Mouse (Mus musculus): ENCODE results near the gene Mfsd6. TPM values are rescaled to one million over a fixed set of nuclear protein-coding genes. Genes with fewer than 3 reads are reported as not detected.
A peak's percentile ranks its signal among the peaks of the same experiment; 100 is the strongest.
"Not testable (repeated sequence)": the region's sequence is repeated elsewhere in the genome, so short reads cannot be mapped to it uniquely, and the experiment has no call there.

Mfsd6 gene
- polyA plus RNA-seq, 1 experiment from 2014 or later, result 0.73 TPM

DNA sequence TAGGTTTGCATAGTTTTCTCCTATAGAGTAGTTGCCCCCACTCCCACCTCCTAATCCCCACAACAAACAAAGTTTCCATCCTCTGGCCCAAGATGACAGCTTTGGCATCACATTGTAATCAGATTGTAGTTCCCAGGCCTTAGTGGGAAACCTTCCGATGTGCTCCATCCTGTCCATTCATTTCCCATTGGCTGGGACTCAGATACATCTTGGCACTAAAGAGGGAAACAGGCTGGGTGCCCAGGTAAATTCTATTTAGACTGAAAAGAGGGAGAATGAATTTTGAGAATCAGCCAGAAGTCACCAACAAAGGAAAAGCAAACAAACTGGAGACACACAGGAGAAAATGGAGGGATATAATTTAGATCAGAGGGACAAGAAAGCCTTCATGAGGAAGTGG is 3.0 kb upstream of the Mfsd6 start:
- WGBS, result 94% methylated on average over 1 of the region's 1 CpGs
- no peak overlapping the region for H3K27ac ChIP-seq

DNA sequence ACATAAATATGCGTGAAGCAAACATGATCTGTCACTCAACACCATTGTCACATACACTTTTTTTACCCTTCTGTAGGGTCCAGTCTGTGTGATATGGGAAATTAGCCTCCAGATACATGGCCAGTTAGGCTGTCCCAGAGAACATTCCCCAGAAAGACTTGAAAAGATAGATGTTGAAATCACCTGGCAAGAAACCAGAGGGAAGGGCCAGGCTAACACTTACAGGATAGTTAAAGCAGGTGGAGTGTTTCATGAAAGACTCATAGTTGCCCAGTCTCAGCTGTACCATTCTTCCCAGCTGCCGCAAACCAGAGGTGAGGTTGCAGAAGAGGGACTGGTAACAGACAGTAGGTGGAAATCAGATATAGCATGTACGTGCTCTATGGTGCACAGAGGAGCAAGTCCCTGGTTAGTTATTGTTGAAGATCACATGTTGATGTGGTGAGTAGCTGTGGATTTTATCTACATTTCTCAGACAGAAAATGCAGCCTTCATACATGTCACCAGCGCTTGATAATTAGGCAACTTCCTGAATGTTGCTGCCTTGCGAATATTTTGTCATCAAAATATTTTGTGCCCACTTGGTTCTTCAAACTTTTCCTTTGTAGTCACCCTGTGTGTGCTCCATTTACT is 1.7 kb upstream of the Mfsd6 start:
- peaks cover 14% of the 10 kb centered on the region for H3K4me1 ChIP-seq
- no peaks in the 10 kb centered on the region for H3K9me3 ChIP-seq (replicated peaks)
- WGBS, result 95% methylated on average over 5 of the region's 5 CpGs
- peaks cover 57% of the 10 kb centered on the region for H3K27me3 ChIP-seq (ENCODE audit: low read depth, poor library complexity, severe bottlenecking)
- DNase-seq (ENCODE audit: low spot score), result no peak
- H3K27ac ChIP-seq, result no peak overlapping the region
- no peaks in the 10 kb centered on the region for H3K36me3 ChIP-seq
- no peak overlapping the region for H3K4me3 ChIP-seq

More for the DNA sequence above, 3.0 kb upstream of the Mfsd6 start:
- Histone ChIP-seq H3K4me1 (peaks cover 14% of the 10 kb centered on the region), H3K9me3 (replicated peaks) (no peaks in the 10 kb centered on the region), H3K36me3 (no peaks in the 10 kb centered on the region), H3K27me3 (ENCODE audit: low read depth, poor library complexity, severe bottlenecking) (peaks cover 50% of the 10 kb centered on the region), H3K4me3 (no peak overlapping the region)
- no peak for DNase-seq (ENCODE audit: low spot score)

DNA sequence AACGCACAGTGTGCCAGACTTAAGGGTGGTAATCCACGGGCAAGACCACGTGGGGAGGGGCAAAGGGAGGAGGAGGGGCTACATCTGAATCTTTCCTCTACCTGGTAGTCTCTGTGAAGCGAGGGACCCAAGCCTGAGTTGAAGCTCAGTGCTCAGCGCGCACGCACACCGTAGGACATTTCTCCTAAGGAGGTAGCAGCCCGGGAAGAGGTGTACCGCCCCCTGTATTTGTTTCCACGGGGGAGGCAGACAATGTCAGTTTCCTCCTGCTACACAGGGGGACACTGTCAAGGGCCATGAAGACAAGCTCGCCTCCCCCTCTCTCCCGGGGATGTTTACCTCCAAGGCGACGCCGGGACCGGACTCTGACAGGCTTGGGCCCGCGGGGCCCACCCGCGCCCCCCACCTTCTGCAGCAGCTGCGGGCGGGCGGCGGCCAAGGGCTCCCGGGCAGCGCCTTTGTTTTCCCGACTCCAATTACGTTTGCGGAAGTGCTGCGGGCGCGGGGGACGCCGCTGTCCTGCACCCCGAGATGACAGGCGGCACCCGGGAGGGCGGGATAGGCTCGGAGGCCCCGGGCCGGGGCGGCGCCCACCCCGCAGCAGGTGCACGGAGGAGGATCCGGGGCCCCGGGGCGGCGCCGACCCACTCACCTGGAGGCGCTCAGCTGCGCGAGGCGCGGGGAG is 749 bp downstream of the Mfsd6 start:
- DNase-seq (ENCODE audit: low spot score), result peak; percentile 53
- WGBS, result under 1% methylated on average over 56 of the region's 56 CpGs
- Histone ChIP-seq H3K4me1 (peaks cover 14% of the 10 kb centered on the region), H3K27me3 (ENCODE audit: low read depth, poor library complexity, severe bottlenecking) (peaks cover 61% of the 10 kb centered on the region), H3K27ac (peak overlapping the region; percentile 80), H3K4me3 (peak overlapping the region; percentile 88), H3K9me3 (replicated peaks) (no peaks in the 10 kb centered on the region), H3K36me3 (no peaks in the 10 kb centered on the region)

DNA sequence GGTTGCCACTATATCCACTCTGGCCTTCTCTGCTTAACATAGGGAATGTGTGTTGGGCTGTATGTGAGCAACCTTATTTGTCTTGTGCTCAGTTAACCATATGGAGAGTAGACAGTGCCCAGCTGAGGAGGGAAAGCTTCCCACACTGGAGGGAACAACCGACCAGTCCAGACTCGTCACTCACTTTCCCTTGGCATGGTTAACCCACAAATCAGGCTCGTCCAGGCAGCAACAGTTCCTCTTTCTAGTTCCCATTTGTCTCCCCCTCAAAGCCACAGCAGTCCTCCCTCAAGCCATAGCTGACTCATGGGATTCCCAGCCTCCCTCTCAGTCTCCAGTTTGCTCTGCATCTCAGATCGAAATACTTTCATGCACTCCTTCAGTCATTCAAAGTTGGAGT is 4.7 kb downstream of the Mfsd6 start:
- Histone ChIP-seq H3K36me3 (no peaks in the 10 kb centered on the region), H3K27me3 (ENCODE audit: low read depth, poor library complexity, severe bottlenecking) (peaks cover 34% of the 10 kb centered on the region), H3K9me3 (replicated peaks) (no peaks in the 10 kb centered on the region), H3K4me1 (peaks cover 14% of the 10 kb centered on the region), H3K4me3 (no peak overlapping the region), H3K27ac (no peak overlapping the region)
- DNase-seq (ENCODE audit: low spot score), result no peak
- WGBS, result 63% methylated on average over 4 of the region's 4 CpGs

DNA sequence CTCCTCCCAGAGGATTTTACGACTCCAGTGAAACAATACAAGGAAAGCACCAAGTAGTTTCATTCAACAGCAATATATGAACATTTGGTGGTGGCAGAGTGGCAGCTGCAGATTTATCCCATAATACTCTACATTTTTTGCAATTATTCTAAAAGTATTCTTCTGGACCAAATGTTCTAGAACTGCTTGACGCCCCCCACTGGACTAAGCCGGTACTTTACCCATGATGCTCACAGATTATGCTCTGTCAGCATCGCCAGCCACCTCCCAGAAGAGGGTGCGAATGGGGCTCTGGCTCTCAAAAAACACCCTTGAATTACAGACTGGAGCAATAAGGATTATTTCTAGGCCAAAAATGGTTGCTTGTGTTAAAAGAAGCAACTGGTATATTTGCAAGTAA is 8.2 kb downstream of the Mfsd6 start:
- DNase-seq (ENCODE audit: low spot score), result no peak
- Histone ChIP-seq H3K27ac (no peak overlapping the region), H3K27me3 (ENCODE audit: low read depth, poor library complexity, severe bottlenecking) (0 out of 2 replicates have a peak, but pooled peaks cover 4% of the 10 kb centered on the region), H3K36me3 (no peaks in the 10 kb centered on the region), H3K4me1 (no peaks in the 10 kb centered on the region), H3K4me3 (no peak overlapping the region), H3K9me3 (replicated peaks) (no peaks in the 10 kb centered on the region)
- WGBS, result 67% methylated on average over 5 of the region's 5 CpGs

DNA sequence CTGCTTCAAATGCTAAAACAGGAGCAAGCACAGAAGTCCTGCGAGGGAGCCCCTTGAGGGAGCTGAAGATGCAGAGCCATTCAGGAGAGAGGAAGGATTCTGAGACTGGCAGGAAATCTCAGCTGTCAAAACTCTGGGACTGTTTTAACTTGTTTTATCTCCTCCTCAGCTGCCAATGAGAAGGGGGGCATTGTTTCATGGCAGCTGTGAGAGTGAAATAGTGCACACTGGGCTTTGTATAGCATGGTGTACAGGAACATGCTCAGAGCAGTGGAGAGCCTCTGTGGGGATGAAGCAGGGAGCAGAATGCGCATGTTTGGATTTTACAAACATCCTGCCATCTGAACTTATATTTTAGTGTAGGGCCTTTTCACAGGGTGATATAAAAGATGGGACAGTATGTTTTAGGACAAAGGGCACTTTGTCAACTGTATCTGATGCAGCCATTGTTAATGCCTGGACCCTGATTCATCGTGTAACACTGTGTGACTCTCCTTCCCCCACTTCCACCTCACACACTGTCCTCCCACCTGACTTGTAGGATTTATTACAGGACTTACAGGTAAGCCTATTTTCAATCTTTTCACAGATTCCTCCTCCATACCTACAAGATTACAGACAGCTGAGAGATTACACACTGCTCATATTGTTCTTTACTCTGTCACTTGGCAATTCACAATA is 9.1 kb downstream of the Mfsd6 start:
- DNase-seq (ENCODE audit: low spot score), result no peak
- WGBS, result 79% methylated on average over 3 of the region's 3 CpGs
- Histone ChIP-seq H3K9me3 (replicated peaks) (no peaks in the 10 kb centered on the region), H3K27ac (no peak overlapping the region), H3K4me3 (no peak overlapping the region), H3K36me3 (no peaks in the 10 kb centered on the region), H3K27me3 (ENCODE audit: low read depth, poor library complexity, severe bottlenecking) (0 out of 2 replicates have a peak, but pooled peaks cover 3% of the 10 kb centered on the region), H3K4me1 (no peaks in the 10 kb centered on the region)

DNA sequence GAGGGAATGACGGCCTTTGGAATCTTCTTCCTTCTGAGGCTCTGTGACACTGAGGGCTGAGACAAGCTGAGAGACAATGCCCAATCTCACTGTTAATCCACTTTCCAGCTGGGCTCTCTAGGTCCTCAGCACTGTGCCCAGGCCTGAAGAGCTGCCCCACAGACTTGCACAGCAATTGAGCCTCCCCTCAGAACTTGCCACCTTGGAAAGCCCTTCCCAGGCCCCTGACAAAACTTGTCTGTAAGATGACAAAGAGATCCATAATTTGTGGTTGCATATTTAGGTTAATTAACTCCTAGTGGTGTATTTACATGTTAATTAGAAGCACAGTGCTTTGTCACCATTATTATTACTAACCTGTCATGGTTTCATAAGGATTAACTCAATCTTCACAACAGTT is 12.8 kb downstream of the Mfsd6 start:
- H3K27ac ChIP-seq, result no peak overlapping the region
- no peak for DNase-seq (ENCODE audit: low spot score)
- no peaks in the 10 kb centered on the region for H3K27me3 ChIP-seq (ENCODE audit: low read depth, poor library complexity, severe bottlenecking)
- H3K4me3 ChIP-seq, result no peak overlapping the region
- WGBS, result 83% methylated on average over 1 of the region's 1 CpGs
- no peaks in the 10 kb centered on the region for H3K4me1 ChIP-seq
- H3K36me3 ChIP-seq, result no peaks in the 10 kb centered on the region
- H3K9me3 ChIP-seq (replicated peaks), result no peaks in the 10 kb centered on the region

DNA sequence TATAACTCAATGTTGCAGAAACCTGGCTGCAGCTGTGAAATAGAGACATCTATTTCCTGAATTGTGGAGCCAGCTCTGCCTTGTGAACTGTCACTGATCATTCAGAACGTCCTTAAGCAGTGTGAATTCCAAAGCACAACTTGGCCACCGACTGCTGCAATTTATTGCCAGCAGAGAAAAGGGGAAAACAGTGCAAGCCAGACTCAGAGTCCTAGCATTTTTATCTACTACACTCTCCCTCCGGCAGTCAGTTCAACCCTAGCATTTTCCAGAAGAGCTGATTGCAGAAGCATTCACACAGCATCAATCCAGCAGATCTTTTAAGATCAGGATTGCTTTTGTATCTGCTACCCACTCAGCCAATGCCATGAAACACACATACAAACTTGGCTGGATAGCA is 13.2 kb downstream of the Mfsd6 start:
- Histone ChIP-seq H3K36me3 (no peaks in the 10 kb centered on the region), H3K9me3 (replicated peaks) (no peaks in the 10 kb centered on the region), H3K27me3 (ENCODE audit: low read depth, poor library complexity, severe bottlenecking) (no peaks in the 10 kb centered on the region), H3K27ac (no peak overlapping the region), H3K4me1 (no peaks in the 10 kb centered on the region), H3K4me3 (no peak overlapping the region)
- no peak for DNase-seq (ENCODE audit: low spot score)
- 41% methylated on average over 3 of the region's 3 CpGs for WGBS

DNA sequence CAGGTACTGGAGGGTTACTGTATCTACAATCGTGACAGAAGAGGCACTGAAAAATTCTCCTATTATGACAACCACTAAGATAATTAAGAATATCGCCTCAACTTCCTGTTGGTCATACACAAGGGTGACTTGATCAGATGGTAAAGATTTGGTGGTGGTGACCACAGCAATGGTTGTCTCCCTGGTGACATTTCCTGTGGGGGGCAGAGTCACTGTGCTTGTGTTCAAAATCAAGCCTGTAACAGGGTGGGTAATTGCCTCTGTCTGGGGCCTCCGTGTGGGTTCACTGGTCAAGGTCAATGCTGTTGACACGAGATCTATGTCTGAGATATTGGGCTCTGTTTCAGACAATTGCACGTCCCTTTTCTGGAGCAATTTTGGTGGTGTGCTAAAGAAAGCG is 18.5 kb downstream of the Mfsd6 start:
- Histone ChIP-seq H3K27me3 (ENCODE audit: low read depth, poor library complexity, severe bottlenecking) (no peaks in the 10 kb centered on the region), H3K4me3 (no peak overlapping the region), H3K27ac (no peak overlapping the region), H3K36me3 (no peaks in the 10 kb centered on the region), H3K4me1 (no peaks in the 10 kb centered on the region), H3K9me3 (replicated peaks) (no peaks in the 10 kb centered on the region)
- no peak for DNase-seq (ENCODE audit: low spot score)
- WGBS, result 85% methylated on average over 6 of the region's 6 CpGs

DNA sequence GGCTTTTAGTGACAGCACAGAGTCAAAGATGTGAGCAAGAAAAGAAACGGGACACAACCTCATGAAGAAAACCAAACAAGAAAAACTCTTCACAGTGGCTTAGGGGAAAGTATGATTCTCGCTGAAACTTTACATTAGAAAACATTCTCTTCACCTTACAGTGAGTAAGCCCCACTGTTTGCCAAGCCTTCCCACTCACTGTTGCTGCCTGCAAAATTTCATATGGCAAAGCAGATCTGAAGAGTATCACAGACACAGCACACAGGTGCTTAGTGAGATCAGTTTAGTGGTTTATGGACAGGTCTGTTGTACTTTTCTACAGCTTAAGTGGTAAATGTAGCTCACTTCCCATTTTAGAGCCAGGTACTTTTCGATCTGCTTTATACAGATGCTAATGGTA is 20.2 kb downstream of the Mfsd6 start:
- Histone ChIP-seq H3K27ac (no peak overlapping the region), H3K4me3 (no peak overlapping the region), H3K36me3 (no peaks in the 10 kb centered on the region), H3K4me1 (no peaks in the 10 kb centered on the region), H3K9me3 (replicated peaks) (no peaks in the 10 kb centered on the region), H3K27me3 (ENCODE audit: low read depth, poor library complexity, severe bottlenecking) (no peaks in the 10 kb centered on the region)
- no peak for DNase-seq (ENCODE audit: low spot score)
- 90% methylated on average over 3 of the region's 3 CpGs for whole genome bisulfite sequencing

DNA sequence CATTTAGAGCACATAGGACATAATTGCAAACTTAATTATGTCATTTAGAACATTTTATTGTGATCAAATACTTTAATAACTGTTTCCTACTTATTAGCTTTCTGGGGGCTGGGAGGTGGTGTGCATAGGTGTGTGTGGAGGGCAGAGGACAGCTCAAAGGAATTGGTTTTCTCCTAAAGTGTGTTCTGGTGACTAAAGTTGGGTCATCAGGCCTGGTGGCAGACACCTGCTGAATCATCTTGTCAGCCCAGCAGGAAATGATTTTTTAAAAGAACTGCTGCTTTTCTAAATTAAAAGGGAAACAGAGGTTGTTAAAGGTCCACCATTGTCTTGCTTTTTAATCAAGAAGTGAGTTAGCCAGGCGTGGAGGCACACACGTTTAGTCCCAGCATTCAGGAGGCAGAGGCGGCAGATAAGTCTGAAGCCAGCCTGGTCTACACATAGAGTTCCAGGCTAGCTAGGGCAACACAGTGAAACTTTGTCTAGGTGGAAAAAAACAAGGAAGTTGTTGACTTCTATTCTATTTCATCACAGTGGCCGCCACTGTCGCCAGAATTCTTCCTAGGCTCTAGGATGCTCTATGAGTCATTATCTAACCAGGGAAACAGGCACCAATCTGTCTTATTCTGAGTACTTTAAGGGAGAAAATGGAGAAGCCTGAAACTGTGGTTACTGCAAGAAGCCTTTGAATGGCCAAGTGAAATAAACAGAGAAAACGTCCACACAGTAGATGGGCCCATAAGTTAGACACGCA is 24.3 kb downstream of the Mfsd6 start:
- Histone ChIP-seq H3K4me3 (no peak overlapping the region), H3K27me3 (ENCODE audit: low read depth, poor library complexity, severe bottlenecking) (no peaks in the 10 kb centered on the region), H3K27ac (no peak overlapping the region), H3K4me1 (no peaks in the 10 kb centered on the region), H3K9me3 (replicated peaks) (no peaks in the 10 kb centered on the region), H3K36me3 (no peaks in the 10 kb centered on the region)
- no peak for DNase-seq (ENCODE audit: low spot score)
- WGBS, result 85% methylated on average over 7 of the region's 7 CpGs

DNA sequence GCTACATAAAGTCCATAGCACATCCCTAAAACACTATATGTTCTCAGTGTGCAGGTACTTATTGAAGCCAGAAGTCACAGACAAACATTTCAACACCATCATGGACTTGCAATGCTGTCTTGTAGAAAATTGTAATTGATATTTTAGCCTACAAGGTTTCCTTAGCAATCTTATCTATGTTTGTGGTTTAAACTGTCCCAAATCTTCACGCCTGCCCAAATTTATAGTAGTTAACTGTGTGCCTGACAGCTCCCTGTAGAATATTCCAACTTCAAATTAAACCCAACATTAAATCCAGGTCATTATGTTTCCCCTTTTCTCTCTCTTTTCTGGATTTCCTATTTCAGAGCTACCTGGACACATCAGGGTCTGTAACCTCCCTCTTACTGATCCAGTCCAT is 25.3 kb downstream of the Mfsd6 start:
- no peak overlapping the region for H3K4me3 ChIP-seq
- DNase-seq (ENCODE audit: low spot score), result no peak
- no peak overlapping the region for H3K27ac ChIP-seq
- H3K27me3 ChIP-seq (ENCODE audit: low read depth, poor library complexity, severe bottlenecking), result no peaks in the 10 kb centered on the region
- WGBS, result 92% methylated on average over 1 of the region's 1 CpGs
- no peaks in the 10 kb centered on the region for H3K36me3 ChIP-seq
- no peaks in the 10 kb centered on the region for H3K4me1 ChIP-seq
- no peaks in the 10 kb centered on the region for H3K9me3 ChIP-seq (replicated peaks)

DNA sequence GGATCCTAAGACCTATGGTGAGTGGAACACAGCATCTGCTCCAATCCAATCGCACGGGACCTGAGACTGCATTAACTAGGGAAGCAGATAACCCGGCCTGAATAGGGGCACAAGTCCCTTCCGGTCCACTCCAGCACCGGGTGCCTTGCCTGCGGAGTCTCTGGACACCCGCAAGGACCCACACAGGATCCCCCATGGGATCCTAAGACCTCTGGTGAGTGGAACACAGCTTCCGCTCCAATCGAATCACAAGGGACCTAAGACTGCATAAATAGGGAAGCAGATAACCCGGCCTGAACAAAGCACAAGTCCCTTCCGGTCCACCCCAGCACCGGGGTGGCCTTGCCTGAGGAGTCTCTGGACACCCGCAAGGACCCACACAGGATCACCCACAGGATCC is 32.8 kb downstream of the Mfsd6 start:
- not testable (repeated sequence) for H3K4me3 ChIP-seq; H3K9me3 ChIP-seq (replicated peaks); DNase-seq (ENCODE audit: low spot score); H3K36me3 ChIP-seq; H3K27ac ChIP-seq; H3K27me3 ChIP-seq (ENCODE audit: low read depth, poor library complexity, severe bottlenecking); H3K4me1 ChIP-seq
- WGBS, result 95% methylated on average over 13 of the region's 13 CpGs

All from limb, embryonic 10.5 days (tissue).